Mouse (Mus musculus) ES-E14 (cell line): Measurements from ENCODE around the gene Asic2.

Experiments
- CHD2 ChIP-seq: IDR thresholded peaks from 2 replicates; pipeline ENCODE4 v1.6.1; 2014; ENCODE audit warnings: mild to moderate bottlenecking, low read depth, low read length, inconsistent platforms
- MAFK ChIP-seq: IDR thresholded peaks from 2 replicates; pipeline ENCODE4 v1.6.1; 2014; ENCODE audit warnings: mild to moderate bottlenecking, low read depth, low read length, inconsistent platforms; ENCODE audit not compliant: insufficient read depth
- ZC3H11A ChIP-seq: IDR thresholded peaks from 2 replicates; pipeline ENCODE4 v1.6.1; 2012; ENCODE audit warnings: low read depth, mild to moderate bottlenecking, inconsistent platforms, low read length, borderline replicate concordance

DNA sequence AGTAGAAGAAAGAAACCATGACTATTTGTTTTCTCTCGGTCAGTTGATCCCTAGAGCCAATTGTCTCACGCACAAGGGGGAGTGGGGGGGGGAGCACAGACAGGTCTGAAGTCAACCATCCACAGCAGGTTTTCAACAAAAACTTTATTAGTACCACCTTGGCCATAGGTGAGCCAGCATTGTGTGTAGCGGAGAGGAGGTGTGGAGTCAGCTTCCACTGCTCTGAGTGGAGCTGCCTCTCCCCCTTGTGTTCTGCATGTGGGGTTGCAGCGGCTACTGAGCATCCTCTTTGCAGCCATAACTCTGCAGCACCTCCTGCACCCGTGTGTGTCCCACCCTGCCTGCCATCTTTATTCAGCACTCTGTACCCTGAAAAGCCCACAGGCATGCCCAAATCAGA, 6.3 kb upstream of the Asic2 start:
- no peak for TF ChIP-seq MAFK
- TF ChIP-seq CHD2 = no peak
- TF ChIP-seq ZC3H11A = no peak; the same call in 1 of the 2 replicates
